Mouse (Mus musculus): Measurements from ENCODE around the gene Emid1.

DNA sequence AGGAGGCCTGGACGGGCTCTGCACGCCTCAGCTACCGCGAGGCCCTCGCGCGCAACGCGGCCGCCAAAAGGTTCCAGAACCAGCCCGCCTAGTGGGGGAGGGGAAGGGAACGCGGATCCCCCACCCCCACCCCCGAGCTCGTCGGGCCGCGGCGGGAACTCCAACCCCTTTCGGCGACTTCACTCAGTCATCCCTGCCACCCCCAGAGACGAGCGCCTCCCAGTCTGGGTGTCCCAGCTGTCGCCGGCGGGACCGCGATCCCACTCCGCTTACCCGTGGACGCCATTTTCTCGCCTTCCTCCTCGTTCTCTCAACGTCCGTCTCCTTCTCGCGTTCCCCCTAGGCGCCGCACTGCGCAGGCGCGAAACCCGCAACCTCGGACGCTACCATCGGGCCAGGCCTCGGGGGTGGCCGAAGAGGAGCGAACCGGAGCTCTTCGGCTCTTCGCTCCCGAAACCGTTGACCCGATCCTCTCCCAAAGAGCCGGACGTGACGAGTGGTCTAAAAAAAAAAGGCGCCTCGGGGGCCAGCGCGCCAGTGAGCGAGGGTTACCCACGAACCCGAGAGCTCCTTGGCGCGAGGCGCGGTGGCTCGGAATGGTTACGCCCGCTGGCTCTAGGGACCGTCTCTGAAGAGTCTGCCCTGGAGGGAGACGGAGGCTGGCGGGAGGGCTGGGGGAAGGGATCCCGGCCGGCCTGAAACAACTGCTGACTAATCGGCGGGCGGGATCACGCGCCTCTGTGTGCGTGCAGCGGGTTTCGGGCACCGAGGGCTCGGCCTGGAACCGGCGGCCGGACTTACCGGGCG, 53.1 kb downstream of the Emid1 start, which contains the start of the genes Rhbdd3 and Ewsr1:
- TF ChIP-seq CTCF (IDR thresholded peaks at IDR 0.05; ENCODE audit: low read depth), result no peak
- peak; percentile 71 for TF ChIP-seq EP300 (optimal IDR thresholded peaks at IDR 0.05)
